Mouse (Mus musculus) left cerebral cortex, adult 9 months (tissue): Measurements from ENCODE around the gene Lilrb4a.
"Not testable (repeated sequence)": the region's sequence is repeated elsewhere in the genome, so short reads cannot be mapped to it uniquely, and the experiment has no call there.

Experiments
- DNase-seq, 2 experiments: peaks; one replicate each; pipeline ENCODE4 v3.0.0; 2022; ENCODE audit warnings: low spot score in 2 of 2

Gene Lilrb4a

GRCm38 (mm10) chr10:51490691-51491090, at the start of gene Lilrb4a:
TSS of gene Lilrb4a (plus strand) at chr10:51490956.
- not testable (repeated sequence) for DNase-seq

- DNase-seq: no peak
These were observed 39.1 kb upstream of the Lilrb4a start for GRCm38 (mm10) chr10:51451610-51452009.

- DNase-seq: peak in 1 of 2 experiments; percentile 4
These were observed 37.0 kb upstream of the Lilrb4a start for GRCm38 (mm10) chr10:51453616-51454298.

GRCm38 (mm10) chr10:51454365-51454764, 36.4 kb upstream of the Lilrb4a start:
- DNase-seq: no peak

- DNase-seq: no peak
These were observed 35.0 kb upstream of the Lilrb4a start for GRCm38 (mm10) chr10:51455762-51456161.

- DNase-seq: no peak
These were observed 34.4 kb upstream of the Lilrb4a start for GRCm38 (mm10) chr10:51456369-51456768.

- not testable (repeated sequence) for DNase-seq
These were observed 27.0 kb upstream of the Lilrb4a start for GRCm38 (mm10) chr10:51463800-51464199.

- DNase-seq: not testable (repeated sequence)
These were observed 10.4 kb upstream of the Lilrb4a start, which contains the start of the genes Gm49339 and Lilr4b for GRCm38 (mm10) chr10:51480397-51480796. TSS of gene Gm49339 (plus strand) at chr10:51480612. TSS of gene Lilr4b (plus strand) at chr10:51480632.

GRCm38 (mm10) chr10:51520021-51520420, 29.3 kb downstream of the Lilrb4a start:
- no peak for DNase-seq

GRCm38 (mm10) chr10:51521453-51521852, 30.7 kb downstream of the Lilrb4a start:
- DNase-seq: no peak

GRCm38 (mm10) chr10:51526090-51526489, 35.3 kb downstream of the Lilrb4a start:
- DNase-seq: no peak

GRCm38 (mm10) chr10:51526633-51527032, 35.9 kb downstream of the Lilrb4a start:
- no peak for DNase-seq

- no peak for DNase-seq
These were observed 38.2 kb downstream of the Lilrb4a start for GRCm38 (mm10) chr10:51528840-51529434.

GRCm38 (mm10) chr10:51529497-51529896, 38.7 kb downstream of the Lilrb4a start:
- DNase-seq: no peak

GRCm38 (mm10) chr10:51530813-51531212, 40.1 kb downstream of the Lilrb4a start:
- no peak for DNase-seq
